Mouse (Mus musculus) neutrophil, adult 5-6 weeks (primary cell): ENCODE measurements around the gene Dhx30. TPM values are rescaled to one million over a fixed set of nuclear protein-coding genes. Genes with fewer than 3 reads are reported as not detected.

Source experiments
- ATAC-seq: fragments of 151-379, 151-347 bp; 2 replicates; pipeline ENCODE4 v1.8.0; 2017; ENCODE audit warnings: mild to moderate bottlenecking, moderate TSS enrichment; ENCODE audit not compliant: insufficient number of reproducible peaks, poor library complexity, low FRiP score, severe bottlenecking; ENCODE audit errors: extremely low read depth
- total RNA-seq: library from RNA; stranded (forward); fragments of 200-1000 nt; gene quantifications from 2 replicates; pipeline ENCODE4 v1.2.3, GENCODE M21; 2017

Gene Dhx30
- total RNA-seq, 1 experiment from 2014 or later = 54.4 TPM

GRCm38 (mm10) chr9:110053305-110054079 is 64.1 kb downstream of the Dhx30 start:
- no peak for ATAC-seq

DNA sequence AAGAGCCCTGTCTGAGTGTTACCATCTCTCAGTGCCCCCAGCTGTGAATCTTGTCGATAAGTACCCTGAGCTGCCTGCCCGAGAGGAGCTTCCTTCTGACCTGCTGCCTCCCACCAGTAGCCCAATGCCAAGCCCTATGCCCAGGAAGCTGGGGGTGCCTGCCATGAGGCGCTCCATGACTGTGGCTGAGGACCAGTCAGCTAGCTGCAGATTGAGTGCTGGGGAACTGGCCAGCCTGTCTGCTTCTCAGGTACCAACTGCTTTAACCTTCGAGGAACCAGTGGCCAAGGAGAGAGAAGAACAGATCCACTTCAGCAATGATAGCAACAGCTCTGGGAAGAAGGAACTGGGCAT is 64.7 kb downstream of the Dhx30 start:
- ATAC-seq = no peak

GRCm38 (mm10) chr9:110051869-110052661 is 65.6 kb downstream of the Dhx30 start:
- ATAC-seq = no peak

DNA sequence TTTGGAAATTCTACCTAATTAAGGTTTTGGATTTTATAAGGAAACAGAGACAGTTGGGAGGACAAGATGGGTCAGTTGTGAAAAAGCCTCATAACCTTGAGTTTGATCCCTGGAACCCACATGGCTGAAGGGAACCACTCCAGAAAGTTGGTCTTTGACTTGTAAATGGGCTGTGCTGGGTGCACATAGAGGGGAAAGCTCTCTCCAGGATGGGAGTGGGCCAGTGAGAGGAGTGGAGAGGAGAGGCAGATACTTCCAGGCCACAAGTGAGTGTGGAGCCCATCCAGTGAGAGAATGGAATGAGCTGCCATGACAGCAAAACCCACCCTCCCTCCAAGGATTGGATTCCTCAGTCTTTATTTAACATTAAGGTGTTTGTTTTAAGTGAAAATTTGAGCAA is 66.4 kb downstream of the Dhx30 start:
- no peak for ATAC-seq

GRCm38 (mm10) chr9:110047857-110048256 is 69.8 kb downstream of the Dhx30 start:
- ATAC-seq = no peak

- no peak for ATAC-seq
Observed at GRCm38 (mm10) chr9:110047260-110047659, 70.4 kb downstream of the Dhx30 start.

GRCm38 (mm10) chr9:110045763-110046377 is 71.8 kb downstream of the Dhx30 start:
- no peak for ATAC-seq

DNA sequence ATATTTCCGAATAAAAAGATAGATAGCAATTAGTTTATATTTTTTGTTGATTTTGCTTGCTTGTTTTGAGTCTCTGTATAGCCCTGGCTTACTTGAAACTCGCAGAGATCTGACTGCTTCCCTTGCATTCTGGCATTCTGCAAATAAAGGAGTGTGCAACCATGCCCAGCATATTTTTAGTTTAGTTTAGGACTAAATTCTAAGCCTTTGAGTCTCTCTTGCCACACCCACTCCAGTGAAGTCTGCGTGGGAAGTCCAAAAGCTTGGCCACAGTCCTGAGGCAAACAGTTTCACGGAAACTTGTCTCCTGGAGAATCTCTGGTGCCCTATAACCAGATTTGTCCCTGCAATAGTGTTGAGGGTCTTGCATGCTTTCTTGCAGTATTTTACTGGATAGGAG is 73.3 kb downstream of the Dhx30 start:
- no peak for ATAC-seq

DNA sequence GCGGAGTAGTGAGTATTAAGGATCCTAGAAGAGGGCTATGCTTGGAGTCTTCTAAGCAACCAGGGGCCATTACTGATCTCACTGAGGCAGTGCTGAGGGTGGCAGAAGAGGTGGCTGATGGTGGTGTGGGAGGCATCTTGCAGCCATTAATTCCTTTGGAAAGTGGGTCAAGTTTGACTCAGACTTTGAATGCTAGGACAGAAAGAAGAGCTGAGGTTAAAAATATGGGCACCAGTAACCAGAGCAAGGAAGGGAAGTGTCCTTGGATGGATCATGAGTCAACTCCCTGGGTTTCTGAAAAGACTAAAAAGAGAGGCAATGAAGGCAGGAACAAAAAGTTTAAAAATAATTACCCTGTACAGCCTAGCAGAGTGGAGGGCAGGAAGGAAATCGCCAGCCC is 79.1 kb downstream of the Dhx30 start:
- ATAC-seq = no peak

GRCm38 (mm10) chr9:110037895-110038294 is 79.7 kb downstream of the Dhx30 start:
- 0 out of 2 replicates have a peak, but pooled peaks have one; percentile 16 for ATAC-seq

GRCm38 (mm10) chr9:110035091-110035490 is 82.5 kb downstream of the Dhx30 start:
- ATAC-seq = no peak

Other genes starting within 250 kb of the Dhx30 start
- 7.9 and 10.2 TPM in 2 replicates for gene Cdc25a, start 242.3 kb downstream of the Dhx30 start, total RNA-seq
- 51.6 and 55.5 TPM in 2 replicates for gene Map4, start 186.4 kb downstream of the Dhx30 start, total RNA-seq
- gene Smarcc1, start 122 bp downstream of the Dhx30 start, total RNA-seq = 33.5 and 35.1 TPM in 2 replicates
- 0.61 and 0.70 TPM in 2 replicates for gene Cspg5, start 126.0 kb upstream of the Dhx30 start, total RNA-seq
- 3.5 and 3.6 TPM in 2 replicates for gene Elp6, start 187.3 kb upstream of the Dhx30 start, total RNA-seq
- 18.2 and 20.4 TPM in 2 replicates for gene Scap, start 215.5 kb upstream of the Dhx30 start, total RNA-seq